Mouse (Mus musculus) layer of hippocampus, adult 9-10 months (tissue): ENCODE measurements at regions not wholly inside any gene's neighbourhood (a gene's known extent, or its start where the extent isn't known, plus 50 kb on each side); places are given as distances from the start of the nearest gene placed in this dataset.

Source experiments
- DNase-seq: peaks from one replicate; pipeline ENCODE4 v3.0.0; 2022; ENCODE audit warnings: low spot score

GRCm38 (mm10) chr17:9764041-9764606 lies 94.6 kb upstream of the Pabpc6 start:
- DNase-seq: no peak

- no peak for DNase-seq
Measured at GRCm38 (mm10) chr17:9763110-9763509, 93.6 kb upstream of the Pabpc6 start.

GRCm38 (mm10) chr17:9762436-9762835 lies 92.9 kb upstream of the Pabpc6 start:
- DNase-seq: no peak

DNA sequence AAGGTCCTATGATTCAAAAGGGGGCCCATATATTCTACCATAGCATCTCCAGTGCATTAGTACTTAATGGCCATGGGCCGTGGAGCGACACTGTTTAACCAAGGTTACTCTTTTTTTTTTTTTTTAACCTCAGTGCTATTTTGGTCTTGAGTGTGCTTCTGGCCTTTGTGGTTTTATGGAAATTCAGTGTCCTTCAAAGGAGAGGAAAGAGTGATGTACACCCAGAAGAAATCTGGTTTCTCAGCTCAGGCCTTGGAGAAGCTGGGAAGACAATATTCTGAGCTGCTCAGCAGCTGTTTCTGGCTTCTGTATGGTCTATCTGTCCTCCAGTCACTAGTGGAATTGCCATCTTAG lies 91.2 kb upstream of the Pabpc6 start:
- DNase-seq: no peak

- DNase-seq: no peak
Measured at GRCm38 (mm10) chr17:9760026-9760705, 90.6 kb upstream of the Pabpc6 start.

- no peak for DNase-seq
Measured at GRCm38 (mm10) chr17:9759421-9759852, 89.9 kb upstream of the Pabpc6 start.

- no peak for DNase-seq
Measured at GRCm38 (mm10) chr17:9757725-9758251, 88.3 kb upstream of the Pabpc6 start.

- DNase-seq: no peak
Measured at GRCm38 (mm10) chr17:9756675-9757074, 87.2 kb upstream of the Pabpc6 start.

DNA sequence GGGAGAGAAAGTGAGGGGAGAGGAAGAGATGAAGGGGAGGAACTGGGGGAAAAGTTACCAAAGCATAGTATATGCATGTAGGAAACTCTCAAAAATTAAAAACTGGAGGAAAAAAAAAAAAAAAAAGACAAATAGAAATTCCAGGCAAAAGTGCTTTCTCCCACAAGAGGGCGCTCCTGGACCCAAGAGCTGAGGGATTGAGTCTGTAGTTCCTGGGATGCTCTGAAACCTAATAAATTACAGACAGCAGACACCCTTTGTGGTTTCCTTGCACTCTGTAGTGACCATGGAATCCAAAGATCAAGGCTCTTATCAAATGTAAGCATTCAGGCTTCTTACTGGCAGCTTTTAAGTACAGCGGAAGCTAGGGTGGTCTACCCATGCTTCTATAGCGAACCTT lies 86.7 kb upstream of the Pabpc6 start:
- DNase-seq: peak; percentile 52

DNA sequence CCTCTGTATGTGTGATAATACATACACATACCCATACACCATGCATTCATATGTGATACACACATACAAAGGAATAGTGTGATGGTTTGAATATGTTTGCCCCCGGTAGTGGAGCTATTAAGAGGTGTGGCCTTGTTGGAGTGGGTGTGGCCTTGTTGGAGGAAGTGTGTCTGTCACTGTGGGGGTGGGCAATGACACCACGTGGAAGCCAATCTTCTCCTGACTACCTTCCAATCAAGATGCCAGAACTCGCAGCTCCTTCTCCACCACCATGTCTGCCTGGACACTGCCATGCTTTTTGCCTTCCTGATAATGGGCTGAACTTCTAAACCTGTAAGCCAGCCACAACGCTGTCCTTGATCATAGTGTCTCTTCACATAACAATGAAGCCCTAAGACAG lies 86.1 kb upstream of the Pabpc6 start:
- DNase-seq: no peak

GRCm38 (mm10) chr17:9754884-9755405 lies 85.4 kb upstream of the Pabpc6 start:
- no peak for DNase-seq

DNA sequence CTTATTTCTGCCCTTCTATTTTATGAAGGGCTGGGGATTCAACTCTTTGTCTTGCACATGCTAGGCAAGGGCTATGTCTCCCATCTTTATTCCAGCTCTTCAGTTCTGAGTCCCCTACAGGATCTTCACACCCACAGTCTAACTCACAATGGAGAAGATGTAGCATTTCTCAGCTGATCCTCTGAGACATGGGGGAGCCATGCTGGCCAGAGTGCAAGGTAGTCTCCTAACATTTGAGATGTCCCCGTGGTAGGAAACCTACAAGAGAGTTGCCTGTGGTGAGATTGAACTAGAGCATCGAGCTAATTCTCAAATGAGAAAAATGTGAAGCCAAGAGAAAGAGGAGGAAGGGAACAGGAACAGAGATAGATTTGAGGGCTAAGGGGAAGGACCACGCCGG lies 83.3 kb upstream of the Pabpc6 start:
- DNase-seq: no peak

DNA sequence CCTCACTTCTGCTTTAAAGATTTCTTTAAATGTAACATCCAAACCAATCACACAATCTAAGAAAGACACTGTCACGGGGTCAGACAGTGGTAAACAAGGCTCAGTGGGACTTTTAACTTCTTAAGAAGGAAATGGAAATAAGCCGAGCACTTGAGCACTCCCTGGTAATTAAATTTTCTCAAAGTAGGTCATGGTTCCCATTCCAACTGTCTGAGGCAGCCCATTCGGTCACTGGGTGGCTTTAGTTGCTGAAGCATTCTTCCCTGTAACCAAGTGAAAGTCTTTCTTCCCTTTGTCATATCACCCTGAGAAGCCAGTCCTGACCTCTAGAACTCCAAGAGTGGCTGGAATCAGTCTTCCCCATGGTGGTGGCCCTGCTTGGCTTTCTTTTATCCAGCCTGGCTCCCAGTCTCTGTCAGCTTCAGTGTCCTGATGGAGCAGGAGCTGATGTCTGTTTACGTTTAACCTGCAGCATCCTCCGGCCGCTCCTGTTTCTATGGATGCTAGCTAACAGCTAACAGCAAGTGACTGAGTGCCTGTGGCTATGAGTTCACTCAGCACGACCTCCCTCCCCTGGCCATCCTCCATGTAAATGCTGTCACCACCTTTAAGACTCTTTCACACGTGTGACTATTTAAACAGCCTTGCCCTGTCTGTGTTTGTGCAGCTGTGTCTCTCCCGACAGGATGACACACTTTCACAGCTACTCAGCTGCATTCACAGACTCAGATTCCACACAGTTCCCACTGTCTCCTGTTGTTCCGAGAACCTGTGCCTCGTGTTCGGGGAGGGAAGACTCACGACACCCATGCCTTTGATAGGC lies 82.0 kb upstream of the Pabpc6 start:
- DNase-seq: no peak

DNA sequence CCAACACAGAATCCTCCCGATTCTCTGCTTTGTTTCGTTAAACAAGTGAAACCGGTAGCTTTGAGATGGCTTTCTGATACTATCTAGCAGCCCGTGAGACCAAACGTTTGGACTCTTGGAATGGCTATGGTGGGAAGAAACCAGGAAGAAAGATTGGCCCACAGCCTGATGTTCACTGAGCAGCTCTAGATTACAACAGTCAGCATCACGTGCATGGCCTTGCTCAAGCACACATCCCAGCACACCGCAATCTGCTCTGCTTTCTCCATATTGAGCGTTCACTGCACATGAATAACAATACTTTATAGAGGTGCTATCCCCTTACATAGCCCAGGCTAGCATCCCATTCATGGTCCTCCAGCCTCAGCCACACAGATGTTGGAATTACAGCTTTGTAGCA lies 80.5 kb upstream of the Pabpc6 start:
- no peak for DNase-seq

GRCm38 (mm10) chr17:9749301-9749700 lies 79.8 kb upstream of the Pabpc6 start:
- no peak for DNase-seq

DNA sequence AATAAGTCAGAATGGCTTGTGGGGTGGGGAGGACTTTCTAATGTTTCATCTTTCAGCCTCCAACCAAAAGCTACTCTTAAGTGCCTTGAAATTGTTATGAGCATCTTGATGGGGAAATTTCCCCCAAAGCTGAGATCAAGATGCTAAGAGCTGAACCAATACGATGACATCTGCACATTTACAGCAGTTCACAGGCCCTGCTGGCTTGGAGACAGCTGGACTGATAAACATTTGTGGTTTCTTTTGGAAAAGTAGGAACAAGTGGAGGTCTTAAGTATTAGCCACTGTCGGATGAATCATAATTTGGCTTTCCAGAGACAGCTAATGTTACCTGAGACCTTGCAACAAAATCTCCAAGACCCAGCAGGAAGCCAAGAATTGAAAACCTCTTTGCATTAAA lies 78.4 kb upstream of the Pabpc6 start:
- DNase-seq: no peak

DNA sequence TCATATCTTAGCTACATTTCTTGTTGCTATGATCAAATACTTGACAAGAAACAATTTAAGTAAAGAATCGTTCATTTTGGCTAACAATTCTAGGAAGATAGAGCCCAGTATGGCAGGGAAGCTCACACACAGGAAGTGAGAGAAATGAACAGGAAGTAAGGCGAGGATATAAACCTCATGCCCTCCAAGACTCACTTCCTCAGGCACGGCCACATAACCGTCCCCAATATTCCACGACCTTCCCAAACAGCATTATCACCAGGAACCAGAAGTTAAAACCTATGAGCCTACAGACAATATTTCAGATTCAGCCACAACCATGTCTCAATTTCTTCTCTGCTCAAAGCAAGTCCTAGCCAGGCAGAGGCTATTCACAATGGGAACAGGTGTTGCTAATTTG lies 73.8 kb upstream of the Pabpc6 start:
- DNase-seq: no peak

DNA sequence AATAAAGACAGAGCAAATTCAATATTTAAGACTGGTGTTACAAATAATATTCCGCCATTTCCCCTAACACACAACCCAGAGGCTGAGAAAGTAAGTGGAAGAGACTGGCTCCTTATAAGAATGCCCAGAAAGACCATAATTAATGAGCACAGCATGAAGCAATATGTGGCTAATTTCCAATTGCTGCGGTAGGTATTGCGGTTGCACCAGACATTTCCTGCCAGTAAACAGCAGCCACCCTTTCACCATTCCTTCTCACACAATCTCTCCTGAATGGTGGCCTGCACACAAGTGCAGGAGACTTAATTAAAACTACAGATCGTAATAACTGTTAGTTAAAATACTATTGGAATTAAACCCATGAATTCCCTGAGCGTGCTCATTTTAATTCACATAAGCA lies 71.8 kb upstream of the Pabpc6 start:
- no peak for DNase-seq

- DNase-seq: no peak
Measured at GRCm38 (mm10) chr17:9729020-9729419, 59.5 kb upstream of the Pabpc6 start.

GRCm38 (mm10) chr17:9725704-9726469 lies 56.4 kb upstream of the Pabpc6 start:
- no peak for DNase-seq

DNA sequence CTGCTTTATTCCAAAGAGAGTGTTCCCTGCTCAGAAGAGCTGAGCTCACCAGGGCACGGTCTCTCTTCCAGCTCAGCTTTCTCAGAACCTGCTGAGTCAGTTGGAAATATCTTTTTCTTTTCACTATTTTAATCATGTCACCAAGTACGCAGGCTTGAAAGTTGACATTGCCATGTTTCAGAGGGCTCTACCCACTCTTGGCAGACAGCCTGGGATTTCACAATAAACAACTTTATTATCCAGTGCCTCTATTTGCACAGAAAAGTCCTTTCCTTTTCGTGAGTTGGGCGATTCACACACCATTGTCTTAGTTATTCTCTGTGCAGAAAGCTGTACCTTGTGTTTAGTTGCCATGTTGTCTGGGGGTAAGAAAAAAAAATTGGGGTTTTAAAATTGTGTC lies 54.0 kb upstream of the Pabpc6 start:
- no peak for DNase-seq

- DNase-seq: no peak
Measured at GRCm38 (mm10) chr17:9722709-9723108, 53.2 kb upstream of the Pabpc6 start.
